Mouse (Mus musculus) adrenal gland, postnatal 14 days (tissue): ENCODE data around the gene Hipk2. TPM values are rescaled to one million over a fixed set of nuclear protein-coding genes. Genes with fewer than 3 reads are reported as not detected.

Experiments used
- total RNA-seq: library from RNA; stranded (reverse); gene quantifications from 2 replicates; pipeline ENCODE4 v1.2.3, GENCODE M21; 2021

Gene Hipk2
- total RNA-seq, 1 experiment from 2014 or later: 104 TPM

Other genes with a start within 250 kb of the Hipk2 start
- 0.78 and 1.1 TPM in 2 replicates for gene Klrg2, start 238.9 kb downstream of the Hipk2 start, total RNA-seq
- 3.7 TPM in 2 replicates for gene Clec2l, start 213.1 kb downstream of the Hipk2 start, total RNA-seq
- gene Tbxas1, start 761 bp downstream of the Hipk2 start, total RNA-seq: 2.3 and 3.0 TPM in 2 replicates
- gene Parp12, start 242.2 kb upstream of the Hipk2 start, total RNA-seq: 15.6 and 16.0 TPM in 2 replicates